12 mouse cellular contexts compared by ENCODE assay signal in the genomic region with DNA sequence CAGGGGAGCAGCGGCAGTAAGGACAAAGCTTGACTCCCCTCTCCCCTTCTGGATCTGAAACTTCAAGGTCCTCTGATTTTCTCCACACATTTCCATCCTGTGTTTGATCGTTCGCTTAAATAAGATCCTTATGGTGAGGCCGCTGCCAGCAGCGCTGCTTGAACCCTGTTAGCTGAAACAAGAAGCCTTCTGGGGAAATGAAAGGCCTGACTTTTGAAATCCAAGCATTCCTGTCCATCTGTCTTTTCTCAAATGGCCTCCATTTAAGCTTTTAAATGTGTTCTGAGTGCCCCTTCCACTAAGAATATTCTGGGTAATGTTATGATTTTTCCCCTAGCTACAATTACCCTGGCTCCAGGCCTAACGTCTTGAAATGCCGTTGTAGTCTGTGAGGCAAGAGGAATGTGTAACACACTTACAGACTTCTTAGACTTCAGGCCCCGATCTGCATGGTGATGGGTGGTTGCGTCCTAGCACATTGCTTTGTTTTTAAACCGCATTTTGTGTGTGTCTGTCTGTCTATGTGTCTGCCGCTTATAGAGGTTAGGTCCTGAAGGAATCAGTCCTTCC. TPM values are rescaled to one million over a fixed set of nuclear protein-coding genes. Genes with fewer than 3 reads are reported as not detected.
DNase-seq lines count a peak whose midpoint lies in the region; ATAC-seq and TF ChIP-seq lines count a peak whose summit lies in the region.
"Had no signal": no experiment of that assay in that cellular context is flagged by ENCODE, and none has a peak within 500 bp of the region (broad histone marks: within the 10 kb centered on the region; RNA-seq: fewer than 3 reads in every experiment).

No protein-coding gene starts in this region.

- H3K9me3 ChIP-seq in lung, postnatal 0 days (ENCODE audit: low read length) = no peaks in the 10 kb centered on the region
- no peaks in the 10 kb centered on the region for H3K9me3 ChIP-seq in hindbrain, embryonic 16.5 days (ENCODE audit: control insufficient read depth, low read length)
- H3K9me3 ChIP-seq in stomach, embryonic 14.5 days (ENCODE audit: control insufficient read depth, low read depth, low read length) = no peaks in the 10 kb centered on the region
- H3K9me3 ChIP-seq: liver, embryonic 12.5 days; midbrain, embryonic 13.5 days had no signal

- ATAC-seq in lung, postnatal 0 days = peak; percentile 34; the same call in 1 of the 2 replicates
- ATAC-seq in hindbrain, embryonic 16.5 days = no peak
- no peak; the same call in 1 of the 2 replicates for ATAC-seq in stomach, embryonic 14.5 days (ENCODE audit: insufficient number of reproducible peaks, insufficient read depth, low FRiP score, low read depth)
- ATAC-seq in activated CD4-positive, CD25-positive, alpha-beta regulatory T cell, adult 4 months = no peak
- ATAC-seq: liver, embryonic 12.5 days; midbrain, embryonic 13.5 days had no signal

- no peaks in the 10 kb centered on the region for H3K27me3 ChIP-seq in lung, postnatal 0 days (replicated peaks; ENCODE audit: insufficient read depth, low read length)
- no peaks in the 10 kb centered on the region for H3K27me3 ChIP-seq in hindbrain, embryonic 16.5 days (replicated peaks; ENCODE audit: control insufficient read depth, insufficient read depth, low read length)
- no peaks in the 10 kb centered on the region for H3K27me3 ChIP-seq in stomach, embryonic 14.5 days (ENCODE audit: control insufficient read depth, insufficient read depth, low read length)
- H3K27me3 ChIP-seq: liver, embryonic 12.5 days; midbrain, embryonic 13.5 days had no signal

- no peak for DNase-seq in gastrocnemius, adult 2 months
- no peak for DNase-seq in gastrocnemius, adult 8-10 months (ENCODE audit: low spot score in 2 of 2)
- peak; percentile 49 for DNase-seq in lung, postnatal 0 days (ENCODE audit: low spot score)
- DNase-seq in lung, postnatal 14 days = no peak
- no peak for DNase-seq in right cerebral cortex, postnatal 36 days (ENCODE audit: low spot score in 2 of 2)
- DNase-seq: kidney, adult 18-20 months; thymus, postnatal 14 days had no signal

- H3K4me3 ChIP-seq in gastrocnemius, adult 2 months = no peak overlapping the region
- H3K4me3 ChIP-seq in lung, postnatal 0 days (ENCODE audit: low read depth, low read length) = no peak overlapping the region
- no peak overlapping the region for H3K4me3 ChIP-seq in hindbrain, embryonic 16.5 days (ENCODE audit: low read length)
- H3K4me3 ChIP-seq in stomach, embryonic 14.5 days (ENCODE audit: low read depth, low read length) = no peak overlapping the region
- H3K4me3 ChIP-seq: liver, embryonic 12.5 days; midbrain, embryonic 13.5 days had no signal

- intact Hi-C loops in gastrocnemius, adult 2 months (cut with DNase I) = no loop called here

- H3K27ac ChIP-seq in gastrocnemius, adult 2 months = peak overlapping the region; percentile 90
- peak overlapping the region; percentile 78 for H3K27ac ChIP-seq in lung, postnatal 0 days (ENCODE audit: low read length)
- H3K27ac ChIP-seq in hindbrain, embryonic 16.5 days (ENCODE audit: low read depth, low read length) = peak overlapping the region; percentile 12; the same call in 1 of the 2 replicates
- peak overlapping the region; percentile 82 for H3K27ac ChIP-seq in stomach, embryonic 14.5 days (ENCODE audit: low read length)
- H3K27ac ChIP-seq: liver, embryonic 12.5 days; midbrain, embryonic 13.5 days had no signal

- TF ChIP-seq EP300 in lung, postnatal 0 days (IDR thresholded peaks at IDR 0.05) = 0 out of 2 replicates have a peak, but pooled peaks have one; percentile 10

- peaks cover 8% of the 10 kb centered on the region; the same call in 1 of the 2 replicates for H3K4me1 ChIP-seq in lung, postnatal 0 days (ENCODE audit: insufficient read depth, low read depth, low read length)
- H3K4me1 ChIP-seq in hindbrain, embryonic 16.5 days (ENCODE audit: control insufficient read depth, insufficient read depth, low read depth, low read length) = no peaks in the 10 kb centered on the region
- peaks cover 9% of the 10 kb centered on the region; the same call in 1 of the 2 replicates for H3K4me1 ChIP-seq in stomach, embryonic 14.5 days (ENCODE audit: control insufficient read depth, insufficient read depth, low read length)
- H3K4me1 ChIP-seq: liver, embryonic 12.5 days; midbrain, embryonic 13.5 days had no signal

- WGBS in lung, postnatal 0 days = 55% methylated on average over 11 of the region's 11 CpGs
- WGBS in hindbrain, embryonic 16.5 days = 85% methylated on average over 11 of the region's 11 CpGs
- 58% methylated on average over 11 of the region's 11 CpGs for WGBS in stomach, embryonic 14.5 days

- H3K36me3 ChIP-seq in lung, postnatal 0 days (ENCODE audit: insufficient read depth, low read length) = peaks cover 34% of the 10 kb centered on the region
- 0 out of 2 replicates have a peak, but pooled peaks cover 5% of the 10 kb centered on the region for H3K36me3 ChIP-seq in hindbrain, embryonic 16.5 days (ENCODE audit: control insufficient read depth, insufficient read depth, low read length)
- H3K36me3 ChIP-seq in stomach, embryonic 14.5 days (ENCODE audit: control insufficient read depth, insufficient read depth, low read length) = peaks cover 40% of the 10 kb centered on the region

- TF ChIP-seq CTCF in gastrocnemius, adult 2 months (IDR thresholded peaks at IDR 0.05) = no peak
- no peak for TF ChIP-seq CTCF in lung, postnatal 0 days (IDR thresholded peaks at IDR 0.05)

- H3K9ac ChIP-seq in lung, postnatal 0 days (replicated peaks; ENCODE audit: low read depth) = no peak overlapping the region
- H3K9ac ChIP-seq in hindbrain, embryonic 16.5 days (ENCODE audit: low read depth, low read length) = no peak overlapping the region
- H3K9ac ChIP-seq in stomach, embryonic 14.5 days (replicated peaks; ENCODE audit: low read depth, low read length) = no peak overlapping the region
- H3K9ac ChIP-seq: liver, embryonic 12.5 days; midbrain, embryonic 13.5 days had no signal

- H3K4me2 ChIP-seq in lung, postnatal 0 days (replicated peaks; ENCODE audit: low read depth, low read length) = no peak overlapping the region
- H3K4me2 ChIP-seq in hindbrain, embryonic 16.5 days (ENCODE audit: low read length) = no peak overlapping the region
- H3K4me2 ChIP-seq in stomach, embryonic 14.5 days (replicated peaks; ENCODE audit: low read depth, low read length) = no peak overlapping the region
- H3K4me2 ChIP-seq: liver, embryonic 12.5 days; midbrain, embryonic 13.5 days had no signal

RNA-seq across cellular contexts. Expression of gene Pqlc2, which starts 51.1 kb away (rescaled TPM):
- total RNA-seq in gastrocnemius, adult 2 months (2021) = 1 to 10 TPM; 4.9 to 7.2 TPM
- total RNA-seq in gastrocnemius, adult 8-10 months (2022) = 1 to 10 TPM; 5.1 to 8.3 (median 5.5) TPM
- polyA plus RNA-seq in lung, postnatal 0 days (2015; fragmentation: Nextera tagmentation; extraction: Ambion mirVana) = 14.4 and 17.4 TPM in 2 replicates
- 14.0 and 15.5 TPM in 2 replicates for polyA plus RNA-seq in hindbrain, embryonic 16.5 days (2015; fragmentation: Nextera tagmentation; extraction: Ambion mirVana)
- 9.5 and 13.7 TPM in 2 replicates for polyA plus RNA-seq in stomach, embryonic 14.5 days (2014; fragmentation: Nextera tagmentation; extraction: Ambion mirVana)
- 1 to 10 TPM; 7.6 to 9.9 TPM for polyA plus RNA-seq in activated CD4-positive, CD25-positive, alpha-beta regulatory T cell, adult 4 months (2017; shearing (Covaris generic))

RNA-seq across cellular contexts. Expression of gene Akr7a5, which starts 51.2 kb away (rescaled TPM):
- 10 to 100 TPM; 31.2 to 34.7 TPM for total RNA-seq in gastrocnemius, adult 2 months (2021)
- 10 to 100 TPM; 35.8 to 37.3 (median 37.0) TPM for total RNA-seq in gastrocnemius, adult 8-10 months (2022)
- polyA plus RNA-seq in lung, postnatal 0 days (2015; fragmentation: Nextera tagmentation; extraction: Ambion mirVana) = 60.0 and 61.4 TPM in 2 replicates
- polyA plus RNA-seq in hindbrain, embryonic 16.5 days (2015; fragmentation: Nextera tagmentation; extraction: Ambion mirVana) = 64.7 and 65.5 TPM in 2 replicates
- 107 and 108 TPM in 2 replicates for polyA plus RNA-seq in stomach, embryonic 14.5 days (2014; fragmentation: Nextera tagmentation; extraction: Ambion mirVana)
- 1 to 10 TPM; 7.5 to 8.2 TPM for polyA plus RNA-seq in activated CD4-positive, CD25-positive, alpha-beta regulatory T cell, adult 4 months (2017; shearing (Covaris generic))

Comparison
In these comparisons a context has a peak if more than half of its experiments do, and no peak if none do; other contexts are left out.
1. H3K27ac ChIP-seq: peak in every context shown above with its lines; median percentile 90 in gastrocnemius, adult 2 months; 82 in stomach, embryonic 14.5 days; 78 in lung, postnatal 0 days; 12 in hindbrain, embryonic 16.5 days.